Mouse (Mus musculus) hindbrain, postnatal 0 days (tissue): ENCODE data around the gene Hspbap1. TPM values are rescaled to one million over a fixed set of nuclear protein-coding genes. Genes with fewer than 3 reads are reported as not detected.

ENCODE experiments used
- ATAC-seq: fragments of 200-750 bp; cut with Nextera tagmentation; 2 replicates; pipeline ENCODE4 v1.8.0; 2017; ENCODE audit warnings: mild to moderate bottlenecking, moderate TSS enrichment, moderate library complexity
- DNase-seq: peaks from one replicate; pipeline ENCODE4 v3.0.0-alpha.2; 2015; ENCODE audit warnings: low spot score
- H3K27ac ChIP-seq: fragments of 300-500 bp; sonication (generic); 2 replicates; pipeline ENCODE4 v1.5.1; 2014; ENCODE audit warnings: mild to moderate bottlenecking
- H3K27me3 ChIP-seq: fragments of 300-500 bp; sonication (generic); 2 replicates; pipeline ENCODE4 v1.6.1; 2014; ENCODE audit warnings: low read length, mixed read lengths; ENCODE audit not compliant: insufficient read depth
- H3K36me3 ChIP-seq: fragments of 300-500 bp; sonication (generic); 2 replicates; pipeline ENCODE4 v1.6.1; 2014; ENCODE audit warnings: low read length, mixed read lengths; ENCODE audit not compliant: insufficient read depth
- H3K4me1 ChIP-seq: fragments of 300-500 bp; sonication (generic); 2 replicates; pipeline ENCODE4 v1.6.1; 2014; ENCODE audit warnings: antibody characterized with exemption, low read length, mixed read lengths; ENCODE audit not compliant: insufficient read depth
- H3K4me2 ChIP-seq: fragments of 300-500 bp; sonication (generic); 2 replicates; pipeline ENCODE4 v1.6.1; 2014; ENCODE audit warnings: low read depth, mild to moderate bottlenecking, low read length, moderate library complexity, mixed read lengths
- H3K4me3 ChIP-seq: fragments of 300-500 bp; sonication (generic); 2 replicates; pipeline ENCODE4 v1.5.1; 2014; ENCODE audit warnings: low read length
- H3K9ac ChIP-seq: fragments of 300-500 bp; sonication (generic); replicated peaks from 2 replicates; pipeline ENCODE4 v1.6.1; 2014; ENCODE audit warnings: mild to moderate bottlenecking, low read length, moderate library complexity, mixed read lengths
- H3K9me3 ChIP-seq: fragments of 300-500 bp; sonication (generic); 2 replicates; pipeline ENCODE4 v1.6.1; 2016; ENCODE audit warnings: low read length, mixed read lengths
- CTCF ChIP-seq: IDR thresholded peaks from 2 replicates; pipeline ENCODE4 v1.5.1; 2016; ENCODE audit warnings: antibody characterized with exemption, control low read depth, low read depth
- WGBS: fragments of 180-500 bp; shearing (Covaris S2); extraction: QIAGEN DNeasy Blood & Tissue Kit; methylation state at CpG from one replicate; pipeline ENCODE4 v1.1.7; 2014; 5-methylcytosine and 5-hydroxymethylcytosine counted together
- polyA plus RNA-seq: library from polyadenylated mRNA; unstranded; fragments of >200 nt; fragmentation: Nextera tagmentation; extraction: Ambion mirVana; gene quantifications from 2 replicates; pipeline ENCODE4 v1.2.1, GENCODE M21; 2015
- total RNA-seq: library from RNA; depleted of rRNA; stranded (reverse); fragments of >200 nt; gene quantifications from 2 replicates; pipeline ENCODE4 v1.2.3, GENCODE M21; 2014; rRNA removed

The Hspbap1 gene
- total RNA-seq (5.0 and 7.9 TPM in 2 replicates), polyA plus RNA-seq (4.4 and 5.8 TPM in 2 replicates)

DNA sequence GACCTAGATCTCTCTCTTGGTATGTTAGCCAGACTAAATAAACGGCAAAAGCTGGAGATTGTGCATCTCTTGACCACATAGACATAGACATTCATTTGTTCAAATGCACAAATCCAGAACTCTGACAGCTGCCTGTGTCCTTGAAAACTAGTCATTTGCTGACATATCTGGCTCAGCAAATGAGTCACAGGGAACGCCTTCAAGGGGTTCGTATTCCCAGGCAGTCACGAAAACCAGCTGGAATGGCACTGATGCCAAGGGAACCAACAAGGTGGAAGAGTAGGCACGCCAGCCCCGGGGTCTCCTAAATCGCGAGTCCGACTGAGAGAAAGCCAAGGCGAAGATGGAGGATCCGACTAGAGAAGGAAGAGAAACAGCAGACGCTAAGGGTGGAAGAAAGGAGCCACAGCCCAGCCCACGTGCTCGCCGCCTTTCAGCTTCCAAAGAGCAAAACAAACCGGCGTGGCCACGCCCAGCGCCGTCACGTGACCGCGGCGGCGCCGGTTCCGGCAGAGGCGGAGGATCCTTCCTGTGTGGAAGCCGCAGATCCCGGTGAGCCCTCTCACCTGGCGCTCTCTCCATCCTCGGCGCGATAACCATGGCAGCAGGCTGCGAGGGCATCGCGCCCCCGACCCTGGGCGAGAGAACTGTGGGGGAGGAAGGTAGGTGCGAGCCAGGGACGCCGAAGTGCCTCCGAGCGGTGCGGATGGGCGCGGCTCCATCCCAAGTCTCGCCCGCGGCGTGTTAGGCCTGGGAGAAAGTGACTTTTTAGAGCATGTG is at the start of gene Hspbap1:
Gene Hspbap1 (plus strand): TSS at position 498 of the 780 bp plus-strand sequence.
- Histone ChIP-seq H3K9ac (peak within 1 kb of the TSS; percentile 88), H3K4me2 (peak within 1 kb of the TSS; percentile 96), H3K4me3 (peak within 1 kb of the TSS; percentile 89), H3K27ac (peak within 1 kb of the TSS; percentile 66; the same call in 1 of the 2 replicates), H3K9me3 (no peaks in the 10 kb centered on the region), H3K36me3 (no peaks in the 10 kb centered on the region), H3K27me3 (no peaks in the 10 kb centered on the region), H3K4me1 (peaks cover 15% of the 10 kb centered on the region; the same call in 1 of the 2 replicates)
- TF ChIP-seq CTCF, result no peak
- DNase-seq, result peak; percentile 92
- WGBS, result under 1% methylated on average over 51 of the region's 51 CpGs
- peak; percentile 89 for ATAC-seq

DNA sequence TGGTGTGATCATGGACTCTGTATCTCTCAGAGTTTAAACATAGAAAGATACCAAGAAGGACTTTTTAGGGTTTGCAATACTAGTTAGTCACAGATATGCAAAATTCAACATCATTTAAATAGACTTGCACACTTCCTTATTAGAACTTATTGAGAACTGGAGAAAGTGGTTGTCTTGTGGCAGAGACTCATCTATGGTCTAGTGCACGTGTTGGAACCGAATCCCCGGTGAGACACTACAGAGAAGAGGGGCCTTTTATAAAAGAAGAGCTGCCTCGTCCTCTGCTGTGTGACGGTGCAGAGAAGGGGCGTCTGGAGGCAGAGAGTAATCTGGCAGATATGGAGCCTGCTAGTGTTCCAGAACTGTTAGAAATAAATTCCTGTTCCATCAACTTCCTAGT is 45.6 kb upstream of the Hspbap1 start:
- Histone ChIP-seq H3K36me3 (no peaks in the 10 kb centered on the region), H3K27ac (no peak overlapping the region), H3K9ac (no peak overlapping the region), H3K4me2 (no peak overlapping the region), H3K4me3 (no peak overlapping the region), H3K4me1 (no peaks in the 10 kb centered on the region), H3K27me3 (no peaks in the 10 kb centered on the region), H3K9me3 (no peaks in the 10 kb centered on the region)
- ATAC-seq, result no peak
- no peak for DNase-seq
- no peak for TF ChIP-seq CTCF
- WGBS, result 63% methylated on average over 6 of the region's 6 CpGs

GRCm38 (mm10) chr16:35726601-35727000 is 43.6 kb upstream of the Hspbap1 start:
- DNase-seq, result no peak
- TF ChIP-seq CTCF, result no peak
- Histone ChIP-seq H3K4me3 (no peak overlapping the region), H3K36me3 (no peaks in the 10 kb centered on the region), H3K27ac (no peak overlapping the region), H3K4me1 (no peaks in the 10 kb centered on the region), H3K9ac (no peak overlapping the region), H3K4me2 (no peak overlapping the region), H3K9me3 (no peaks in the 10 kb centered on the region), H3K27me3 (no peaks in the 10 kb centered on the region)
- WGBS, result 89% methylated on average over 2 of the region's 2 CpGs
- no peak for ATAC-seq

- 35% methylated on average over 8 of the region's 8 CpGs for WGBS
- Histone ChIP-seq H3K4me1 (no peaks in the 10 kb centered on the region), H3K9me3 (no peaks in the 10 kb centered on the region), H3K27ac (no peak overlapping the region), H3K27me3 (no peaks in the 10 kb centered on the region), H3K4me2 (no peak overlapping the region), H3K9ac (no peak overlapping the region), H3K4me3 (no peak overlapping the region), H3K36me3 (no peaks in the 10 kb centered on the region)
- DNase-seq (peak; percentile 38), ATAC-seq (peak; percentile 91)
- TF ChIP-seq CTCF, result no peak
Observed at GRCm38 (mm10) chr16:35729151-35729738, 40.9 kb upstream of the Hspbap1 start.

- no peak for ATAC-seq
- 50% methylated on average over 7 of the region's 7 CpGs for WGBS
- Histone ChIP-seq H3K27me3 (no peaks in the 10 kb centered on the region), H3K9me3 (no peaks in the 10 kb centered on the region), H3K27ac (no peak overlapping the region), H3K4me1 (no peaks in the 10 kb centered on the region), H3K36me3 (no peaks in the 10 kb centered on the region), H3K4me3 (no peak overlapping the region), H3K9ac (no peak overlapping the region), H3K4me2 (no peak overlapping the region)
- TF ChIP-seq CTCF, result no peak
- DNase-seq, result no peak
Observed at GRCm38 (mm10) chr16:35732096-35732495, 38.1 kb upstream of the Hspbap1 start.

DNA sequence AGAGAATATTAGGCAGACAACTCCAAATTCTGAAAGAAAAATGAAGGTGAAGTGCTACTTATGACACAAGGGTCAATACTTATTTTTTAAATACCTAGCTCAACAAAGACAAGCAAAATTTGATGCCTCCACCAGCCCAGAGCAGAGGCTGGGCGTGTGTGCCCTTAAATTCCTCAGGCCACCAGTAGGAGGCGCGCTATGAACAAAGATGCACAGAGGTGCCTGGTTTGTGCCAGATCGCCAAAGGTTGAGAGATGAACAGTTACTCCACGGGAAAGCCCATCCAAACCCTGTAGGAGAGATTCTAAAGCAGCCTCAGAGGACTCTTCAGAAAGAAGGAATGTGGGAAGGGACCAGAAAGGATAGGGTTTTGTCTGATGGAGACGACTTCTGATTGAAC is 36.1 kb upstream of the Hspbap1 start:
- Histone ChIP-seq H3K27me3 (no peaks in the 10 kb centered on the region), H3K9me3 (no peaks in the 10 kb centered on the region), H3K27ac (no peak overlapping the region), H3K4me3 (no peak overlapping the region), H3K36me3 (no peaks in the 10 kb centered on the region), H3K4me1 (peaks cover 5% of the 10 kb centered on the region; the same call in 1 of the 2 replicates), H3K9ac (no peak overlapping the region), H3K4me2 (no peak overlapping the region)
- no peak for ATAC-seq
- DNase-seq, result peak; percentile 57
- peak; percentile 77 for TF ChIP-seq CTCF
- WGBS, result 18% methylated on average over 6 of the region's 6 CpGs
